Mouse (Mus musculus): ENCODE results near the gene Mrpl41.

Mrpl41 gene

DNA sequence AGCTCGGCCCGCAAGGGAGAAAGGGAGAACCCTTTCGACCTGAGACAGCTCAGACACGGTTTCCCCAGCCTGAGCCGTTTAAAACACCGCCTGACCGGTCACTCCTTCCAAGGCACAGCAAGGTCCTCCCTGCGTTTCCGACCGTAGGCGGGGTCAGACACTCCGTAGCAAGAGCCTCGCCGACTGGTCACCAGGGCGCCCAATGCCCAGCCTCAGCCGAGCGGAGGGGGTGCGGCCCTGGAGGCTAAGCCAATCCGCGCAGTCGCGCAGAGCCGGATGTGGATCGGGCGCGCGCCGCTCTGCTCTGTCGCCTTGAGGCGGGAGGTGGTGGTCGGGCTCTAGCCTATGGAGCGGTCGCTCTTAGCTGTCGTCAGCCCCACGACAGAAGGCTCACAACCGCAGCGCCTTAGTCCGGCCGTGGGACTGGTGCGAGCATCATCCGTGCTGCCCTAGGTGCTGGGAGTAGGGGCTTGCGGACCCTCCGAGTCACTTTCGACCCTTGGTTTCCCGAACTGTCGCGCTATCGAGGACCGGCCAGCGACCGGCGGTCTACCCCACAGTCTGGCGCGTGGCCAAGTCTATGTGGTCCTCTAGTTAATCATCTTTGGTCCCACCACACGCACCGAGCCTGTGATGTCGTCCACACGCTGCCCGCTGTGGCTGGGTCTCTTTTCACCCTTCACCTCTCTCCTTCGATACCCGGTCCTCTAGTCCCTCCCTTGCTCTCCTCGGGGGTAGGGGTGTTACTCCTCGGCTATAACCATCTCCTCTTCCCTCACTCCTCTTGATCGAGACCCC lies at the start of gene Mrpl41:
Gene Mrpl41, minus strand, starts transcription at position 193 of the 798 bp plus-strand sequence.
- DNase-seq, result peak; percentile 98

- DNase-seq, result no peak
Observed at GRCm38 (mm10) chr2:25022678-25023077, 47.8 kb upstream of the Mrpl41 start.

DNA sequence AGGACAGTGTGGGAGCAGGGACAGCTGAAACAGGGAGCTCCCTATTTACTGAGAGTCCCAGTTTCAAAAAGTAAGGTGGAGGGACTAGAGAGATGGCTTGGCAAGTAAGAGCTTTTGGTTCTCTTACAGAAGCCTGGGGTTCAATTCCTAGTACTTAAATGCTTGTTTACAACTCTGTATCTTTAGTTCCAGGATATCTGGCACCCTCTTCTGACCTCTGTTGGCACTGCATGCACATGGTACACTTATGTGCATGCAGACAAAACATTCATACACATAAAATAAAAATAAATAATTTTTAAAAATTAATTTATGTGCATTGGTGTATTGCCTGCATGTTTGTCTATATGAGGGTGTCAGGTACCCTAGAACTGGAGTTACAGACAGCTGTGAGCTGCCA lies 33.4 kb upstream of the Mrpl41 start:
- no peak for DNase-seq

GRCm38 (mm10) chr2:25006767-25007166 lies 31.9 kb upstream of the Mrpl41 start:
- no peak for DNase-seq

DNA sequence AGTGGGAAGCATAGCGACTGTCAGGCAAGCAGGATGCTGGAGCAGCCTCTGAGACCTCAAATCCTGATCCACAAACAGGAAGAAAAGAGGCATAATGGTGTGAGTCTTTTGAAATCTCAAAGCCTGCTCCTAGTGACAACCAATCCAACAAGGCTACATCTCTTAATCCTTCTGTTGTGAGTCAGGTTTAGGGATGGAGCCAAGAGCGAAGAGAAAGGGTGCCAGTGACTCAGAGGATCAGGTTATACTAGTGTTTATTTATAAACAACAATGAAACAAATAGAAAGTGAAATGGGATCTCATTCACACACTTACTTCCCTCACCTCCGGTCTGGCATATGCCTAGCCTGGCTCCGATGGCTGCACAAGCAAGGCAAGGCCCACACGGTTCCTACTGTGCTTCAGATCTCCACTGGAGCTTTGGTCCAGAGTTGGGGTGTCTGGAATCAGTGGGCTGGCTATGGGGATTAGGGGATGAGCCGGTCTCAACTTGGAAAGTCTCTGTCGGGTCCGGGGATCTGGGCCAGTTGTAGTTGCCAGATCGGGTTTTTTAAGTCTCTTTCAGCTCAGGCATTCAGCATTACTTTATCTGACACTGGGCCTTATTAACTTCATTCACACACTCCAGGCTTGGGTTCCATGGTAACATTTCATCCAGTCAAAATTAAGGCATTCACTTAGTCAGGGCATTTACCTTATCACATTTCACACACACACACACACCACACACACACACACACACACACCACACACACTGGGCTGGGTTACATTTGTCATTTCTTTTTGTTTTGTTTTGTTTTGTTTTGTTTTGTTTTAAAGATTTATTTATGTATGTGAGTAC lies 29.3 kb upstream of the Mrpl41 start:
- no peak for DNase-seq

DNA sequence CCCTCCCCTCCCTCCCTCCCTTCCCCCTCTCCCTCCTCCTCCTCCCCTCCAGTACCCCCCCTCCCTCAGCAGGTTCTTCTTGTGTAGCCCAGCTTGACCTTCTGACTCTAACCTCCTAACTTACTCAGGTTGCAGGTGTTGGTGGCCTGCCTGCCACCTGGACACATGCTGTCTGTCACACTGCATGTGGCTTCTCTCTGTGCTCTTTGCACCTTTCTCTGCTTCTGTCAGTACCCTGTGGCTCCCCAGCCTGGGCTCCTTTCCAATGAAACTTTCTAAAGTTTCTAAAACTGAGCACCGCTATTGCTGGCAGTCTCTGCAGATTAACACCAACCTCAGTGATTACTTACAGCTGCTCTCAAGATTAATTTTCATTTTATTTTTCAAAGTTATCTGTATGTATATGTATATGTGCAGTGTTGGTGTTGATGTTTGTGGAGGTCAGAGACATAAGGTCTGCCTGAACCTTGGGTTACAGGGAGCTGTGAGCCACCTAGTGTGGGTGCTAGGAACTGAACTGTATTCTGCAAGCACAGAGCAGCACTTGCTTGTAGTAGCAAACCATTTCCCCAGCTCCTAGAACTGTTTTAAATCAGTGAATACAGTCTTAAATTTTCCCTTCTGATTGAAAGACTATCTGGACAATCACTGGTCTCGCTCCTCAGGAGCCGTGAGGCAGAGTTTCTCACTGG lies 25.8 kb upstream of the Mrpl41 start:
- peak in 1 of 2 experiments; percentile 20 for DNase-seq

DNA sequence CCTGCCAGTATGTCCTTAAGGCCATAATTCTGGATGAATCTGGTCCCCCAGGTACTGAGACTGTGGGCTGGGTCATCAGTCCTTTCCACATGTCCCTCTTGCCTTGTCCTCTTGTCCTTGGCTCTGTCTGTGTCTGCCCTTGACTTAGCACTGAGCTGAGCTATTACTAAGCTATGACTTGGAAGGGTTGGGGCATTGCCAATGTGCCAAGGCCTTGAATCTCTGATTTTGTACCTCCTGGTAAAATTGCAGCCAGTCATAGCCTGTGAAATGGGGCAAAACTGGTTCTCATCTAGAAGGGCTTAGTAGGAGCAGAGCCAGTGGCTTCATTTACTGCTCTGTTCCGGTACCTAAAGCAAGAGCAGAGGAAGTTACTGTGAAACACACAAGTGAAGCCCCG lies 21.6 kb upstream of the Mrpl41 start:
- no peak for DNase-seq

GRCm38 (mm10) chr2:24995332-24995731 lies 20.4 kb upstream of the Mrpl41 start:
- DNase-seq, result no peak

DNA sequence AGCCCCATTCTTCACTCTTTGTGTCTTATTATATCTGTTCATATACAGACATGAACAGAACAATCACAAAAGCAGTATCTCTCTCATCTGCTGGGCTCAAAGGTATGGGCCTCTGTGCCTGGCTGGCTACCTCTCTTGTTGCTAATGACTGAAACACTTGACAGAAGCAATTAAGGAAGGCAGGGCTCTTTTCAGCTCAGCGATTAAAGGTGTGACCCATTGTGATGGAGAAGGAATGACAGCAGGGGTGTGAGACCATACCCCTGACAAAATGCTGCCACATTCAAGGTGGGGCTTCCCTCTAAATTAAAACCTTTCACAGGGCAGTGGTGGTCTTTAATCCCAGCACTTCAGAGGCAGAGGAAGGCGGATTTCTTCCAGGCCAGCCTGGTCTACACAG lies 12.9 kb upstream of the Mrpl41 start:
- DNase-seq, result no peak

GRCm38 (mm10) chr2:24976960-24977359 lies 2.1 kb upstream of the Mrpl41 start:
- DNase-seq, result peak; percentile 12 to 23

DNA sequence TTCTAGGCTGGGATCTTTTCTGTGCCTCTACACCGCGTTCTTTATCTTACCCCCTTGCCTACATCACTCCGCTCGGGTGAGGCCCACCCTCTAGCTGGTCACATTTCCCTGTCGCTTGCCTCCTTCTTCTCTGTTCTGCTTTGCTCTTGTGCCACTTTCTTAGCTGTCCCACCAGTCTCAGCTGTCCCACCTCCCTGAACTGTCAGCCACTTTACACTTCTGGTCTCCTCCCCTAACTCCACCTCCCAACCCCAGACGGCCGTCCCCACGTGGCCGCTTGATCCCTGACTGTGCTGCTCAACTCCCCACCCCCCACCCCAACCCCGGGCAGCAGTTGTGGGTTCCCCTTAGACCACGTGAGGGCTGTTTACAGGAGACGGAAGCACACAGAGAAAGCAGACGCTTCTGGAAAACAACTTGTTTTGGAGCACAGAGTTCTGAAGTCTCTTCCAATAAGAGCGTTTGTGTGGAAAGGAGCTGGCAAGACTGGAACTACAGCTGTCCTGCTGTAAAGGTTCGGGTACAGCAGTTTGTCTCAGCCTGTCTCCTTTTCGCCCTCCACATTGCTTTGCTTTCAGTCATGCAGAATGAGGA lies 903 bp upstream of the Mrpl41 start, which contains the start of gene Pnpla7:
Gene Pnpla7, plus strand, starts transcription at position 330 of the 594 bp plus-strand sequence.
- DNase-seq, result peak; percentile 90 to 91

- DNase-seq, result peak in 1 of 2 experiments; percentile 12
Observed at GRCm38 (mm10) chr2:24974452-24974851, 446 bp downstream of the Mrpl41 start.

DNA sequence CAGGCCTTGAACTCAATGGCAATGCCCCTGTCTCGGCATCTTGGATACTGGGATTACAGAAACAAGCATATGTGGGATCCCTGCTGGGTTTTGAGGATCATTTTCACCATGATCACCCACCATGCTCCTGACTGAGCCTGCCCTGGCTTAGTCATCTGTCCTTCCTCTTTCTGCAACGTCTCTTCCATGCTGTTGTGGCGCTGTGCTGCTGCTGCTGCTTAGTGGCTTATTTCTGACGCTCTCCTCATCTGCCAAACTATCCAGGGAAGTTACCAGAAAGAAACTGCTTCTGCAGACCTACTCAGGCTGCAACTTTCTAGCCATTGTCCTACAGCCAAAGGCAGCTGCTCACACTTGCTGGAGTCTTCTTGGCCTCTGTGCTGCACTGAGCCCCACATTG lies 4.5 kb downstream of the Mrpl41 start:
- no peak for DNase-seq

GRCm38 (mm10) chr2:24962304-24963000 lies 12.4 kb downstream of the Mrpl41 start, which contains the start of gene Dph7:
Gene Dph7, plus strand, starts transcription at chr2:24962400.
- peak; percentile 85 to 88 for DNase-seq

- peak; percentile 9 to 29 for DNase-seq
Observed at GRCm38 (mm10) chr2:24960910-24961309, 14.0 kb downstream of the Mrpl41 start.

DNA sequence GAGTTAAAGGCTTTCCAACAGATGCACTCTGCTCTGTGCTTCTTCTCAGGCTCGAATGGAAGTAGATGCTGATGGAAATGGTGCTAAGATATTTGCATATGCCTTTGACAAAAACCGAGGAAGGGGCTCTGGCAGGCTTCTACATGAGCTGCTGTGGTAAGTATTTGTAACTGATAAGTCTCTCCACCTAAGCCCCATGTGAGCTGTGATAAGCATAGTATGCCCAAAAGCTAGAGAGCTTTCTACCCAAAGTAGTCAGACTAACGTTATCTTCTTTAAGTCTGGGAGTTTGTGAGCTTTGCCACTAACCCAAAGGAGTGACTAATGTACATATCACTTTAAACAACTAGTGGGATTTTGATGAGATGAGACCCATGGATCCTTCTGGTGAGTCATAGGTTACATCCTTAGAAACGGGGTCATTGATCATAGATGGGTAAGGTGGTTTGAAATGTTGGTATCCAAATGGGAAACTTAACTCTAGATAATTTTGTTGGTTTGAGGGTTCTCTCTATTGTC lies 22.3 kb downstream of the Mrpl41 start:
- DNase-seq, result no peak

DNA sequence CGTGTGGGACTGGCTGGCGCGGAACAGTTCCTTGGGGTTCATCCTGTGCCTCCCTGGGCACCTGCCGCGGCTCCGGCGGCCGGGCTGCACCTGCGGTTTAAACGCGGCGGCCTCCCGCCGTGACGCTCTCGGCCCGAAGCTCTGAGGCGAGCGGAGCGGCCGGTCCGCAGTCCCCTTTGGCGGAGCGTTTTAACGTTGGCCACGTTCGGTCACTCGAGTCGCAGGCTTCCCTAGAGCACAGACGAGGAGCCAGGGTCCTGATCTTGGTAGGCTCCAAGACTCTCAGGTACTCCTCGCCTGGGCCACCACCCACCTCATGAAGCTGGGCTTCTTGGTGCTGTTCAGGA lies 24.7 kb downstream of the Mrpl41 start:
- no peak for DNase-seq

GRCm38 (mm10) chr2:24949421-24950188 lies 25.3 kb downstream of the Mrpl41 start, which contains the start of gene Zmynd19:
Gene Zmynd19, plus strand, starts transcription at chr2:24949792.
- peak; percentile 96 to 98 for DNase-seq

DNA sequence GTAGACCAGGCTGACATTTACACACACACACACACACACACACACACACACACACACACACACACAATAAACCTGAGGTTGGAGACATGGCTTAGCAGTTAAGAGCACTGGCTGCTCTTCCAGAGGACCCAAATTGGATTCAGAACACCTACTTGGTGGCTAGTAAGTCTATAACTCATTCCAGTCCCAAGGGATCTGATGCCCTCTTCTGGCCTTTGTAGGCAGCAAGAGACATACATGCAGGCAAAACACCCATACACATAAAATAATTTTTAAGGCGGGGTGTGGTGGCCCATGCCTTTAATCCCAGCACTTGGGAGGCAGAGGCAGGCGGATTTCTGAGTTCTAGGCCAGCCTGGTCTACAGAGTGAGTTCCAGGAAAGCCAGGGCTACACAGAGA lies 30.6 kb downstream of the Mrpl41 start:
- peak; percentile 63 to 72 for DNase-seq

- DNase-seq, result no peak
Observed at GRCm38 (mm10) chr2:24942092-24942491, 32.8 kb downstream of the Mrpl41 start.
